Mouse (Mus musculus): ENCODE data around the gene Paip2b.
"Not testable (repeated sequence)": the region's sequence is repeated elsewhere in the genome, so short reads cannot be mapped to it uniquely, and the experiment has no call there.

The Paip2b gene

DNA sequence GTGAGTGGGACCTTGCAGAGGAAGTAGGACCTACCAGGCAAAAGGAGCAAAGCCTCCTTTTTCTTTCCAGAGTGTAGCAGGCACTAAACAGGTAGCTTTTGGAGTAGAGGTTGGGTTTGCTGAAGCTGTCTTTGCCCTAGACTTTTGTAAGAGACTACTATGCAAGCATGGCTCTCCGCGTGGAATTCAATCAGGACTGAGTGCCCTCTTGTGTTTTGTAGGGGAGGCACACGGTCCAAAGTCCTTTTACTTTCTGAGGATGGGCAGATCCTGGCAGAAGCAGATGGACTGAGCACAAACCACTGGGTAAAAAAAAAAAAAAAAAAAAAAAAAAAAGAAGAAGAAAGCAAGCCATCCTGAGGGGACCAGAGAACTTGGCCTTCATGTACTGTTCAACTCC, 34.9 kb downstream of the Paip2b start:
- no peak for DNase-seq (ENCODE audit: low spot score)

DNA sequence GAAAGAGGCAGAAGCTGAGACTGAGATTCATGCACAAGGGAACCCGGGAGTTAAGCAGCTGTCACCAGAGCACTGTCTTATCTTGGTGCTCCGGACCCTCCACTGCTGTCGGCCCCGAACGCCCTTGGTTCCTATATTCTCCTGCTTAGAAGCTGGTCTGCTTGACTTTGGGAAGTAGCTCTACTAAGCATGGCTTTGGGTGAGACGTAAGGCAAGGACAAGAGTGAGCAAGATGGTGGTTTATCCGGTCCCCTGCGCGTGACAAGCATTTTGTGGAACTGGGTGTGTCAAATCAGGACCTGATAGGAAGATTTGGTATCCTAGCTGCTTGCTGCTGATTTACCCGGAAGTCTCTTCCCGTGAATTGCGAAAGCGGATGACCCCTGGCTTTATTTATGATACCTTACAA, 36.0 kb downstream of the Paip2b start:
- no peak for DNase-seq (ENCODE audit: low spot score)

- DNase-seq (ENCODE audit: low spot score): peak; percentile 92
These were observed 36.7 kb downstream of the Paip2b start, which contains the start of gene Nagk for GRCm38 (mm10) chr6:83794760-83795296. Gene Nagk, plus strand, starts transcription at chr6:83794982.

GRCm38 (mm10) chr6:83791251-83791890, 40.2 kb downstream of the Paip2b start:
- no peak for DNase-seq (ENCODE audit: low spot score)

GRCm38 (mm10) chr6:83790533-83790932, 41.0 kb downstream of the Paip2b start:
- DNase-seq (ENCODE audit: low spot score): not testable (repeated sequence)

GRCm38 (mm10) chr6:83788554-83788953, 43.0 kb downstream of the Paip2b start:
- DNase-seq (ENCODE audit: low spot score): no peak

GRCm38 (mm10) chr6:83786426-83786825, 45.1 kb downstream of the Paip2b start:
- no peak for DNase-seq (ENCODE audit: low spot score)

- peak; percentile 53 for DNase-seq (ENCODE audit: low spot score)
These were observed 52.5 kb downstream of the Paip2b start for GRCm38 (mm10) chr6:83779026-83779425.

DNA sequence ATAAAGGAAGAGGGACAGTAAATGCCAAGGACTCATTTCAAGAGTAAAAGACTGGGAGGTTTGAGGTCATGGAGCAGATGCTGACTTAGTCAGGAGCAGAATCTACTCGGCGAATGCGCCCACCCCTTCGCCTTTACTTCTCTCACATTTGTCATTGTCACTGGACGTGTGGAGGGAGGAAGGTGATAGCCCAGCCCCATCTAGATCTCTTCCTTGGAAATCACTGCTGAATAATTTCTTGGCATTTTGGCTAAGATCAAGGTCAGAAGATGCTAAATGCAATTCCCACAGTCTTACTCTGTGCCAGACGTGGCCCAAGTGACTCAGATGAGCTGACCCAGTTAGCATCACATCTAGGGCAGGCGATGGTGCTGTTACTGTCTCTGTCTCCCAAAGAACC, 53.2 kb downstream of the Paip2b start:
- DNase-seq (ENCODE audit: low spot score): no peak

DNA sequence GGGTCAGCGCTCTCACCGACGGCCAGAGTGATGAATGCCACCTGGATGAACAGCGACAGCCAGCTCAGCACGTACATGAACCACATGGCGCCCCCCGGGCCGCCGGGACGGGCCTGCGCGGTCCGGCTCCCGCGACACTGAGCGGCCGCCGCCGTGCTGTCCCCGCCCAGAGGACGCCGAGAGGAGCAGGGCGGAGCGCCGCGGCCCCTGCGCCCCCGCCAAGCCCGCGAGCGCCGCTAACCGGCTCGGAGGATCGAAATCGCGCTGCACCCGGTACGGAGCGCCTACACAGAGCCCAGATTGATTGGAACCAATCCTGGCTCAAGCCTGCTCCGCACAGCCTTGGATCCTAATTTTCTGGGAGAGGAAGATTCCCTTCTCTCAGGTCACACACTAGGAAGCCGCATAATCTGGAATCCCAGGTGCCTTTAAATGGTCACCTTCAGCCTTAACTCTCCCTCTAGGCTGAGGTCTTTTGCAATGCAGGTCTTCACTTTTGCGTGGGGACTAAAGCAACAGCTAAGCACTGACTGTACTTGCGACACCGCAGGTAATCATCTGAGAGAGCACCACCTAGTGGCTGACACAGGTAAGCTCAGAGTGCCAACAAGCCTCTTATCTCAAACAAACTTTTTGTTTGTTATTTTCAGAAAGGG, 55.8 kb downstream of the Paip2b start, which contains the start of gene Tex261:
Gene Tex261 (minus strand): TSS at position 176 of the 656 bp plus-strand sequence.
- DNase-seq (ENCODE audit: low spot score): peak; percentile 93

DNA sequence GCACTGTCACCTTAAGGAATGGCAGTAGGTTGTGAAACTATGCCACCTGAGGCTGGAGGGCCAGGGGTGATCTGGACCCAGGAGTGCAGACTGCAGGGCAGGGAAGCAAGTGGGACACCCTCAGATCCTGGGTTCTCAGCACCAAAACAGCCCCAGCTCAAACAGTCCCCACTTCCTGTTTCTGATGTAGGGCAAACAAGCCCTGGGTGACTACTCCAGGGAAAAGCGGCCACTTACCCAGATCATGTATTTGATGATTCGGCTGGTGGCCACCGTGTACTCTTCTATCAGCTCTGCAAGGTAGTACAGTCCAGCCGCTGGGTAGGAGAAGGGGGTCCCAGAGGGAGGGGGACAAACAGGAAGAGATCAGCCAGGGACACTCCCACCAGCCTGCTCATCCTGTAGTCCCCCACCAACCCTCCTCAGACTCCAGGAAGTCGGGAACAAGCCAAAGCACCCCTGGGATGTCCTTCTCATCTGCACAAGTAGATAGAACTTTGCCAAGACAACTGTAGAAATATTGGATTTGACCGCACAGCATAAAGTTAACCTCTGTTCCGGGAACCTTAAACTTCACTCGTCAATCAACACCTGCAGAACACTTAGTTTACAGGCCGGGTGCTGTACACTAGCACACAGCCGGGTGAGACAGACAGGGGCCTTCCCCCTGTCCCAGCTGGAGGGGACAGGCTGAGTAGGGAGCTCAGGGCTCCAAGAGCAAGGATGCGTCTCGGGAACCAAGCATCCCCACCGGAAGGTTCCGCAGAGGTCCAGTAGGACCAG, 56.6 kb downstream of the Paip2b start:
- no peak for DNase-seq (ENCODE audit: low spot score)

GRCm38 (mm10) chr6:83774126-83774525, 57.4 kb downstream of the Paip2b start:
- no peak for DNase-seq (ENCODE audit: low spot score)

GRCm38 (mm10) chr6:83768485-83768884, 63.1 kb downstream of the Paip2b start:
- DNase-seq (ENCODE audit: low spot score): no peak

DNA sequence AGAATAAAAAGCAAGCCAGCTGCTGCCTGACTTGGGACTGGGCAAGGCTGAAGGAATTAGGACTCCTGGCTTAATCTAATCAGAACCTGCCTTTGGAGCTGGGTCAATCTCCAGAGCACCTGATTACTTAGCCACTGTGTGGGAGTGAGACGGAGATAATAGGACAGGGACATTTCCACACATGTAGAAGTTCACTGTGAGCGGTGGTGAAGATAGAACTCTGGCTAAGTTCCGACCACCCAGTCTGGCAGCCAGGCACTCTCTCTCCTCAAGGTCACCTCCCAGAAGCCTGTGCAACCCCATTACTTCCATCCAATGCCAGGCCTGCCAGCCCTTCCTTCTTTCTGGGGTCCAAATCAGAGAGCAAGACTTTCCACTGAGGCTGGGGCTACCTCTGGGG, 64.6 kb downstream of the Paip2b start:
- DNase-seq (ENCODE audit: low spot score): no peak

GRCm38 (mm10) chr6:83762880-83763431, 68.6 kb downstream of the Paip2b start:
- DNase-seq (ENCODE audit: low spot score): peak; percentile 58

DNA sequence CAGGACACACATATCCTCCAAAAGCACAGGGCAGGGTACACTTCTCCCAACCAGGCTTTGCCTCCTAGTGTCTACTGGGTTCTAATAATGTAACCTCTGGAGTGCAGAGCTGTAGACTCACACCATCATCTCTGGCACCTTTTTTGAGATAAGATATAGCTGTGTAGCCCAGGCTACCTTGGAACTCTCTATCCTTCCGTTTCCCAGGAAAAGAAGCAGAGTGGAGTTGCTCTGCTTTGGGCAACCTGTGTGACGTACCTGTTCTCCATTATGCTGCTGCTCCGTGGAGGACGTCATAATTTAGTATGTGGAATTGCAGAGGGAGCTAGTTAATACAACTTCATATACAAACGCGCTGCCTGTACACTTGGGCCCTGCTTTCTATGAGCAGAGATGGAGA, 69.2 kb downstream of the Paip2b start, which contains the start of gene Ankrd53:
Gene Ankrd53 (plus strand): TSS at position 301 of the 400 bp plus-strand sequence.
- DNase-seq (ENCODE audit: low spot score): no peak

DNA sequence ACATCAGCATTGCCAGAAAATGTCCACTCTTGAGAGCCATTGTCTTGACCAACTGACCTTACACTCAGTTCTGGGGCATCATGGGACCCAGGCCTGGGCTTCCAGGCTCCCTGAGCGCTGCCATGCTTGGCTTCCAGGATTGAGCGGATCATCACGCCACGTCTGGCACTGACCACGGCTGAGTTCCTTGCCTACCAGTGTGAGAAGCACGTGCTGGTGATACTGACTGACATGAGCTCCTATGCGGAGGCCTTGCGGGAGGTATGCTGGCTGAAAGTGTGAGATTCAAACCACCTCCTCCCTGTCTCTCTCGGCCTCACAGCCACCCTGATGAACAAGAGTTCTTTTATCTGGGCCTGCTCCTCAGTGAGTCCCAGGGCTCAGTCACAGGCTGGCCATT, 75.5 kb downstream of the Paip2b start:
- DNase-seq (ENCODE audit: low spot score): no peak

All from ovary, postnatal 36 days (tissue).